8 mouse cellular contexts compared by ENCODE assay signal in the genomic region with DNA sequence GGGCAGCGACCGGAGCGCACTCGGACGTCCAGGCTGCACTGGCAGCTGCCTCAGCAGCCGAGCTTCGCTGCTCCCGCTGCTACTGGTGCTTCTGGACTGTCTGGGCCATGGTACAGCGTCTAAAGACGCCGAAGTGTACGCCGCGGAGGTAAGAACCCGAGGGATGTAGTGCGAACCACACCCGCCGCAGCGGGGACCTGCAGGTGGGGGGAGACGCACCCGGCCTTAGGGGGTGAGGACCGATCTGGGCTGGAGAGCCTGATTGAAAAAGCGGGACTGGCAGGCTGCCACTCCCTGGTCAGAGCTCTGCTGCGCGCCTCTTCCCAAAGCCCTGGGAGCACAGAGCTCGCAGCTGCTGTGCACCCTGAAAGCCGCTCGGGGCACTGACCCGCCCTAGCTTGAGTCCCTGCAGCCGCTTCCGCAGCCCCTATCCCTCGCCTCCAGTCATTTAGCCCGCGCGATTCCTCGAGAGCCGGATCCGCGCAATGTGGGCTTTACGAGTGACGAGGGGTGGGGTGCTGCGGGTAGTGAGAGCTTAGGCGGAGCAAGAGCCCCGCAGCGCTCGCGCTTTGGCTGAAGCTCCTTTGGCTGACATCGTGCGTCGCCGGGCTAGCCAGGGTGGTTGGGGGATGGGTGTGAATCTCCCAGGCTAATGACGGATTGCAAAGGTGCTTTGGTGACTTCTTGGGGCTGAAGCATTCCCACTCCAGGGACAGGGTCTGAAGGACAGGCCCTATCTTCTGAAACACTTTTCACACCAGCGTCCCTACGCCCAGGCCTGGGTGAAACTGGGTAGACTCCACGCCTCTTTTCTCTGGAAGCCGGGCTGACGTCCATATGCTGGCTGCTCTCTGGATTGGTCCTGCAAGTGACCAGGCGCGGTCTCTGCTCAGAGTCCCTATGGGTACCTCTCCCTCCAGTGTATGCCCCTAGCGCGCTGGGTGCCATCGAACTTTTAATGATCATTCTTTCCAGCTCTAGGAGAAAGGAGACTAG. TPM values are rescaled to one million over a fixed set of nuclear protein-coding genes. Genes with fewer than 3 reads are reported as not detected.
A peak's percentile ranks its signal among the peaks of the same experiment; 100 is the strongest.
DNase-seq lines count a peak whose midpoint lies in the region; ATAC-seq lines count a peak whose summit lies in the region.

No protein-coding gene starts in this region.

- peak; percentile 58 for DNase-seq in WW6 (ENCODE audit: low read depth, low spot score)
- peak; percentile 36 for DNase-seq in embryo, embryonic 11.5 days (ENCODE audit: low read depth, low spot score)
- DNase-seq in kidney, postnatal 25 days = peak; percentile 45 to 57
- DNase-seq in midbrain, embryonic 10.5 days (ENCODE audit: low spot score) = peak; percentile 80
- DNase-seq in urinary bladder, postnatal 25 days (ENCODE audit: low spot score) = peak; percentile 44

- ATAC-seq in erythroblast, adult 5-6 weeks (replicated peaks; ENCODE audit: low FRiP score, poor library complexity, severe bottlenecking) = no peak
- ATAC-seq in heart, embryonic 14.5 days (ENCODE audit: insufficient number of reproducible peaks, insufficient read depth, low FRiP score, low read depth) = peak; percentile 15; the same call in 1 of the 2 replicates

- H3K36me3 ChIP-seq in erythroblast, embryonic 14.5 days (ENCODE audit: control insufficient read depth) = no peaks in the 10 kb centered on the region
- H3K36me3 ChIP-seq in heart, embryonic 14.5 days (ENCODE audit: control insufficient read depth, insufficient read depth, low read length) = peaks cover 13% of the 10 kb centered on the region
- H3K36me3 ChIP-seq in midbrain, embryonic 10.5 days = peaks cover 5% of the 10 kb centered on the region; the same call in 1 of the 2 replicates

- peaks cover 57% of the 10 kb centered on the region for H3K27me3 ChIP-seq in erythroblast, embryonic 14.5 days (ENCODE audit: control insufficient read depth)
- no peaks in the 10 kb centered on the region for H3K27me3 ChIP-seq in heart, embryonic 14.5 days (ENCODE audit: control insufficient read depth, insufficient read depth, low read length)
- peaks cover 54% of the 10 kb centered on the region for H3K27me3 ChIP-seq in midbrain, embryonic 10.5 days (ENCODE audit: low read depth, poor library complexity, severe bottlenecking)

- peak overlapping the region; percentile 76 to 83 for H3K27ac ChIP-seq in heart, embryonic 14.5 days (replicated peaks in 1 of 2; ENCODE audit: control insufficient read depth in 1 of 2, insufficient read depth in 1 of 2, low read depth in 2 of 2, low read length in 2 of 2)
- H3K27ac ChIP-seq in midbrain, embryonic 10.5 days (replicated peaks) = peak overlapping the region; percentile 94

- H3K4me1 ChIP-seq in erythroblast, embryonic 14.5 days (ENCODE audit: control insufficient read depth) = no peaks in the 10 kb centered on the region
- H3K4me1 ChIP-seq in heart, embryonic 14.5 days (ENCODE audit: control insufficient read depth in 2 of 2, insufficient read depth in 2 of 2, low read length in 2 of 2) = peaks cover 49 to 75% of the 10 kb centered on the region in 2 experiments
- peaks cover 42% of the 10 kb centered on the region for H3K4me1 ChIP-seq in midbrain, embryonic 10.5 days

- 1% methylated on average over 62 of the region's 62 CpGs for WGBS in heart, embryonic 14.5 days
- 2% methylated on average over 62 of the region's 62 CpGs for WGBS in midbrain, embryonic 10.5 days

- H3K9ac ChIP-seq in heart, embryonic 14.5 days (ENCODE audit: low read length) = peak overlapping the region; percentile 100

- peak overlapping the region; percentile 81 for H3K4me2 ChIP-seq in heart, embryonic 14.5 days (ENCODE audit: low read length)

- H3K4me3 ChIP-seq in erythroblast, embryonic 14.5 days (replicated peaks) = peak overlapping the region; percentile 41
- H3K4me3 ChIP-seq in heart, embryonic 14.5 days (ENCODE audit: control insufficient read depth in 1 of 2, insufficient read depth in 1 of 2, low read depth in 1 of 2, low read length in 2 of 2) = peak overlapping the region; percentile 58 to 98
- H3K4me3 ChIP-seq in midbrain, embryonic 10.5 days = peak overlapping the region; percentile 86

- no peaks in the 10 kb centered on the region; the same call in 1 of the 2 replicates for H3K9me3 ChIP-seq in erythroblast, embryonic 14.5 days (ENCODE audit: control insufficient read depth, low read length)
- no peaks in the 10 kb centered on the region for H3K9me3 ChIP-seq in heart, embryonic 14.5 days (ENCODE audit: control insufficient read depth, low read length)
- no peaks in the 10 kb centered on the region for H3K9me3 ChIP-seq in midbrain, embryonic 10.5 days (replicated peaks)

RNA-seq across cellular contexts. Expression of gene Mmp15, which starts 1.1 kb away (rescaled TPM):
- polyA plus RNA-seq in erythroblast, embryonic 14.5 days (2012) = 0.01 and 0.02 TPM in 2 replicates
- not detected in 2 replicates for total RNA-seq in erythroblast, adult 5-6 weeks (2015; ENCODE audit: low replicate concordance)
- total RNA-seq in erythroblast, adult 5-6 weeks (2017; ENCODE audit: low replicate concordance) = not detected in 2 replicates
- polyA plus RNA-seq in heart, embryonic 14.5 days (2014; fragmentation: Nextera tagmentation; extraction: Ambion mirVana) = 49.7 and 58.5 TPM in 2 replicates
- 12.8 and 14.8 TPM in 2 replicates for polyA plus RNA-seq in midbrain, embryonic 10.5 days (2016; fragmentation: Nextera tagmentation; extraction: Ambion mirVana)

RNA-seq across cellular contexts. Expression of gene Usb1, which starts 21.1 kb away (rescaled TPM):
- 0.40 and 0.78 TPM in 2 replicates for polyA plus RNA-seq in erythroblast, embryonic 14.5 days (2012)
- 7.9 and 8.1 TPM in 2 replicates for total RNA-seq in erythroblast, adult 5-6 weeks (2015; ENCODE audit: low replicate concordance)
- total RNA-seq in erythroblast, adult 5-6 weeks (2017; ENCODE audit: low replicate concordance) = 6.1 and 8.0 TPM in 2 replicates
- 24.9 and 26.1 TPM in 2 replicates for polyA plus RNA-seq in heart, embryonic 14.5 days (2014; fragmentation: Nextera tagmentation; extraction: Ambion mirVana)
- 47.7 and 50.1 TPM in 2 replicates for polyA plus RNA-seq in midbrain, embryonic 10.5 days (2016; fragmentation: Nextera tagmentation; extraction: Ambion mirVana)

RNA-seq across cellular contexts. Expression of gene Zfp319, which starts 21.4 kb away (rescaled TPM):
- 0.08 and 0.09 TPM in 2 replicates for polyA plus RNA-seq in erythroblast, embryonic 14.5 days (2012)
- 2.5 and 3.3 TPM in 2 replicates for total RNA-seq in erythroblast, adult 5-6 weeks (2015; ENCODE audit: low replicate concordance)
- 0.14 and 0.17 TPM in 2 replicates for total RNA-seq in erythroblast, adult 5-6 weeks (2017; ENCODE audit: low replicate concordance)
- 5.2 and 5.3 TPM in 2 replicates for polyA plus RNA-seq in heart, embryonic 14.5 days (2014; fragmentation: Nextera tagmentation; extraction: Ambion mirVana)
- 11.1 and 14.1 TPM in 2 replicates for polyA plus RNA-seq in midbrain, embryonic 10.5 days (2016; fragmentation: Nextera tagmentation; extraction: Ambion mirVana)

RNA-seq across cellular contexts. Expression of gene Tepp, which starts 42.8 kb away (rescaled TPM):
- not detected in 2 replicates for polyA plus RNA-seq in erythroblast, embryonic 14.5 days (2012)
- not detected in 2 replicates for total RNA-seq in erythroblast, adult 5-6 weeks (2015; ENCODE audit: low replicate concordance)
- total RNA-seq in erythroblast, adult 5-6 weeks (2017; ENCODE audit: low replicate concordance) = not detected in 2 replicates
- polyA plus RNA-seq in heart, embryonic 14.5 days (2014; fragmentation: Nextera tagmentation; extraction: Ambion mirVana) = 0.40 TPM in 1 of 2 replicates, not detected in the other
- 0.37 TPM in 1 of 2 replicates, not detected in the other for polyA plus RNA-seq in midbrain, embryonic 10.5 days (2016; fragmentation: Nextera tagmentation; extraction: Ambion mirVana)

RNA-seq across cellular contexts. Expression of gene Cngb1, which starts 46.8 kb away (rescaled TPM):
- not detected in 2 replicates for polyA plus RNA-seq in erythroblast, embryonic 14.5 days (2012)
- total RNA-seq in erythroblast, adult 5-6 weeks (2015; ENCODE audit: low replicate concordance) = not detected in 2 replicates
- not detected in 2 replicates for total RNA-seq in erythroblast, adult 5-6 weeks (2017; ENCODE audit: low replicate concordance)
- 0.71 and 1.00 TPM in 2 replicates for polyA plus RNA-seq in heart, embryonic 14.5 days (2014; fragmentation: Nextera tagmentation; extraction: Ambion mirVana)
- polyA plus RNA-seq in midbrain, embryonic 10.5 days (2016; fragmentation: Nextera tagmentation; extraction: Ambion mirVana) = 0.17 TPM in 1 of 2 replicates, not detected in the other

Comparison
In these comparisons a context has a peak if more than half of its experiments do, and no peak if none do; other contexts are left out.
1. RNA of gene Mmp15, which starts 1.1 kb away (polyA plus RNA-seq): 49.7 to 58.5 TPM in heart, embryonic 14.5 days and 12.8 to 14.8 TPM in midbrain, embryonic 10.5 days; 0.01 to 0.02 TPM in erythroblast, embryonic 14.5 days; every median in the first group is over 10 times any median in the second.
2. RNA of gene Usb1, which starts 21.1 kb away (polyA plus RNA-seq): 47.7 to 50.1 TPM in midbrain, embryonic 10.5 days and 24.9 to 26.1 TPM in heart, embryonic 14.5 days; 0.40 to 0.78 TPM in erythroblast, embryonic 14.5 days; every median in the first group is over 10 times any median in the second.
3. Peak in every context shown above with its lines, with median percentiles within 50 percentile points of each other: H3K4me3 ChIP-seq and DNase-seq.